Mouse (Mus musculus) forebrain, embryonic 10.5 days (tissue): Measurements from ENCODE around the gene Hjurp. TPM values are rescaled to one million over a fixed set of nuclear protein-coding genes. Genes with fewer than 3 reads are reported as not detected.

Source experiments
- DNase-seq: peaks from one replicate; pipeline ENCODE4 v3.0.0-alpha.2; 2017; ENCODE audit warnings: low spot score; ENCODE audit errors: extremely low spot score
- H3K27ac ChIP-seq: fragments of 300-500 bp; sonication (generic); 2 replicates; pipeline ENCODE4 v1.5.1; 2016; ENCODE audit warnings: mild to moderate bottlenecking
- H3K27me3 ChIP-seq: fragments of 300-500 bp; sonication (generic); 2 replicates; pipeline ENCODE4 v1.6.1; 2016; ENCODE audit warnings: mild to moderate bottlenecking; ENCODE audit not compliant: poor library complexity, severe bottlenecking
- H3K36me3 ChIP-seq: fragments of 300-500 bp; sonication (generic); replicated peaks from 2 replicates; pipeline ENCODE4 v1.6.1; 2016; ENCODE audit warnings: mild to moderate bottlenecking, moderate library complexity
- H3K4me1 ChIP-seq: fragments of 300-500 bp; sonication (generic); 2 replicates; pipeline ENCODE4 v1.6.1; 2016
- H3K4me3 ChIP-seq: fragments of 300-500 bp; sonication (generic); 2 replicates; pipeline ENCODE4 v1.5.1; 2016; ENCODE audit warnings: mild to moderate bottlenecking, moderate library complexity
- H3K9me3 ChIP-seq: fragments of 300-500 bp; sonication (generic); 2 replicates; pipeline ENCODE4 v1.6.1; 2016; ENCODE audit warnings: mild to moderate bottlenecking, moderate library complexity
- WGBS: fragments of 180-500 bp; shearing (Covaris S2); methylation state at CpG from one replicate; pipeline ENCODE4 v1.1.7; 2016; 5-methylcytosine and 5-hydroxymethylcytosine counted together
- polyA plus RNA-seq: library from polyadenylated mRNA; unstranded; fragments of >200 nt; fragmentation: Nextera tagmentation; extraction: Ambion mirVana; gene quantifications from 2 replicates; pipeline ENCODE4 v1.2.1, GENCODE M21; 2016

Gene Hjurp
- polyA plus RNA-seq, 1 experiment from 2014 or later = 224 TPM

DNA sequence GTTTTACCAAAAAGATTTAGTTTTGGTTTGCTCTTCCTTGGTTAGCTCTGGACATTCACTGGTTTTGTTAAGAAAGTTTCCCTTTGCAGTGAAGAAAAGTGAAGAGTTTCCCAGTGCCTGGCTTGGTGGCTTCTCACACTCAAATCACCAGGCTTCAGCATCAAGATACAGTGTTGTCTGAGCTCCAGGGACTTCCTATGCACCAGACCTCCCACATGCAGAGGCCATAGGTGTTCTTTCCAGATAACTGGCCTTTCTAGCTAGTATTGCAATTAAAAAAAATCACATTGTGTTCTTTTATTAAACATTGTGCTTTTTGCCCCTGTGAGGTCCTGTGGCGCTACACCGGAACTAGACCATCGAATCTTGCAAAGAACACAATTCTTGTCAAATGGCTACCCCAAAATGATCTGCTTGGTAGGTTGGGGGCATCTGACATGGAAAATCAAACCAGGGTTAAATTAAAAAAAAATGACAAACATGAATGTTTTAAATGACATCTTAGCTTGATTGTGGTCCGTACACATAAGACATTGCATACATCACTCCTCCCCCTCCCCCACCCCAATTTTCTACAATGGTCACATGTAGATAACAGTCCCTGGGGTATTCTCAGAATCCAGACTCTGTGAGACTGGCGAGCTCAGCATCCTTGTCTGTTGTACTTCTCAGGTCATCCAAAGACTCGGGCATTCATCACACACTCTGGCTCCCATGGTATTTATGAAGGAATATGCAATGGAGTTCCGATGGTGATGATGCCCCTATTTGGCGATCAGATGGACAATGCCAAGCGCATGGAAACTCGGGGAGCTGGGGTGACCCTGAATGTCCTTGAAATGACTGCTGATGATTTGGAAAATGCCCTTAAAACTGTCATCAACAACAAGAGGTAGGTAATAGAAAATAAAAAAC is 61.7 kb downstream of the Hjurp start:
- 73% methylated on average over 10 of the region's 10 CpGs for WGBS
- Histone ChIP-seq H3K27me3 (no peaks in the 10 kb centered on the region), H3K36me3 (no peaks in the 10 kb centered on the region), H3K9me3 (peaks cover 51% of the 10 kb centered on the region; the same call in 1 of the 2 replicates), H3K4me1 (no peaks in the 10 kb centered on the region), H3K4me3 (no peak overlapping the region), H3K27ac (no peak overlapping the region)
- peak; percentile 30 for DNase-seq

GRCm38 (mm10) chr1:88214462-88214952 is 62.9 kb downstream of the Hjurp start:
- Histone ChIP-seq H3K27me3 (no peaks in the 10 kb centered on the region), H3K9me3 (peaks cover 54% of the 10 kb centered on the region), H3K36me3 (no peaks in the 10 kb centered on the region), H3K4me1 (no peaks in the 10 kb centered on the region), H3K27ac (no peak overlapping the region), H3K4me3 (no peak overlapping the region)
- DNase-seq = peak; percentile 14
- WGBS = 81% methylated on average over 2 of the region's 2 CpGs

GRCm38 (mm10) chr1:88213766-88214461 is 63.5 kb downstream of the Hjurp start:
- Histone ChIP-seq H3K9me3 (peaks cover 54% of the 10 kb centered on the region), H3K4me1 (no peaks in the 10 kb centered on the region), H3K27ac (no peak overlapping the region), H3K36me3 (no peaks in the 10 kb centered on the region), H3K27me3 (no peaks in the 10 kb centered on the region), H3K4me3 (no peak overlapping the region)
- WGBS = 88% methylated on average over 2 of the region's 2 CpGs
- peak; percentile 21 for DNase-seq

DNA sequence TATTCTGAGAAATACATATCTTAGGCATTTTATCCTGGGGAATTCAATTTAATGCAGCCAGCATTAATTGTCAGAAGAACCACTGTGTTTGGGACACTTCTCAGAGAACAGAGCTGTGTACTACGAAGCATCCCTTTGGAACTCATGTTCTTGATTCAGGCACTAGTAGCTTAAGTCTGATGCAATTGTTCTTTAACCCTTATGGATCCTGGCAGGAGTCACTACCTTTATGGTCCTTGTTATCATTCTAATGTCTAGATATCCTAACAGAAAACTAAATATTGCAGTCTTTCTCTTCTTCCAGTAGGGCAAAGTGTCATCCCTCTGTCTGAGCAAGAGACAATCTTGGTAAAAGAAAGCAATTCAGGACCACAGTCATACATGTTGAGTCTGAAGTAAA is 64.4 kb downstream of the Hjurp start:
- Histone ChIP-seq H3K4me3 (no peak overlapping the region), H3K9me3 (peaks cover 54% of the 10 kb centered on the region), H3K4me1 (no peaks in the 10 kb centered on the region), H3K27me3 (no peaks in the 10 kb centered on the region), H3K36me3 (no peaks in the 10 kb centered on the region), H3K27ac (no peak overlapping the region)
- no peak for DNase-seq
- 83% methylated on average over 1 of the region's 1 CpGs for WGBS

Other genes starting within 250 kb of the Hjurp start
- not detected in 2 replicates for gene Ugt1a10, start 222.2 kb downstream of the Hjurp start, polyA plus RNA-seq
- not detected in 2 replicates for gene Ugt1a9, start 206.8 kb downstream of the Hjurp start, polyA plus RNA-seq
- gene Ugt1a8, start 189.8 kb downstream of the Hjurp start, polyA plus RNA-seq = not detected in 2 replicates
- 0.32 and 0.34 TPM in 2 replicates for gene Ugt1a7c, start 182.6 kb downstream of the Hjurp start, polyA plus RNA-seq
- gene Ugt1a6b, start 174.4 kb downstream of the Hjurp start, polyA plus RNA-seq = not detected in 2 replicates
- 0.14 and 0.20 TPM in 2 replicates for gene Ugt1a6a, start 142.8 kb downstream of the Hjurp start, polyA plus RNA-seq
- gene Ugt1a5, start 111.6 kb downstream of the Hjurp start, polyA plus RNA-seq = not detected in 2 replicates
- gene Ugt1a2, start 77.0 kb downstream of the Hjurp start, polyA plus RNA-seq = 0.07 TPM in 1 of 2 replicates, not detected in the other
- 8.5 and 9.5 TPM in 2 replicates for gene Dnajb3, start 71.9 kb downstream of the Hjurp start, polyA plus RNA-seq
- 0.07 TPM in 1 of 2 replicates, not detected in the other for gene Ugt1a1, start 65.7 kb downstream of the Hjurp start, polyA plus RNA-seq
- gene Mroh2a, start 50.6 kb downstream of the Hjurp start, polyA plus RNA-seq = 1.3 and 1.4 TPM in 2 replicates
- gene Trpm8, start within 50 bp of the Hjurp start, polyA plus RNA-seq = not detected in 2 replicates
- gene Spp2, start 129.3 kb upstream of the Hjurp start, polyA plus RNA-seq = not detected in 2 replicates
- not detected in 2 replicates for gene Glrp1, start 232.4 kb upstream of the Hjurp start, polyA plus RNA-seq